ENCODE assay signal across 8 mouse cellular contexts in the genomic region with DNA sequence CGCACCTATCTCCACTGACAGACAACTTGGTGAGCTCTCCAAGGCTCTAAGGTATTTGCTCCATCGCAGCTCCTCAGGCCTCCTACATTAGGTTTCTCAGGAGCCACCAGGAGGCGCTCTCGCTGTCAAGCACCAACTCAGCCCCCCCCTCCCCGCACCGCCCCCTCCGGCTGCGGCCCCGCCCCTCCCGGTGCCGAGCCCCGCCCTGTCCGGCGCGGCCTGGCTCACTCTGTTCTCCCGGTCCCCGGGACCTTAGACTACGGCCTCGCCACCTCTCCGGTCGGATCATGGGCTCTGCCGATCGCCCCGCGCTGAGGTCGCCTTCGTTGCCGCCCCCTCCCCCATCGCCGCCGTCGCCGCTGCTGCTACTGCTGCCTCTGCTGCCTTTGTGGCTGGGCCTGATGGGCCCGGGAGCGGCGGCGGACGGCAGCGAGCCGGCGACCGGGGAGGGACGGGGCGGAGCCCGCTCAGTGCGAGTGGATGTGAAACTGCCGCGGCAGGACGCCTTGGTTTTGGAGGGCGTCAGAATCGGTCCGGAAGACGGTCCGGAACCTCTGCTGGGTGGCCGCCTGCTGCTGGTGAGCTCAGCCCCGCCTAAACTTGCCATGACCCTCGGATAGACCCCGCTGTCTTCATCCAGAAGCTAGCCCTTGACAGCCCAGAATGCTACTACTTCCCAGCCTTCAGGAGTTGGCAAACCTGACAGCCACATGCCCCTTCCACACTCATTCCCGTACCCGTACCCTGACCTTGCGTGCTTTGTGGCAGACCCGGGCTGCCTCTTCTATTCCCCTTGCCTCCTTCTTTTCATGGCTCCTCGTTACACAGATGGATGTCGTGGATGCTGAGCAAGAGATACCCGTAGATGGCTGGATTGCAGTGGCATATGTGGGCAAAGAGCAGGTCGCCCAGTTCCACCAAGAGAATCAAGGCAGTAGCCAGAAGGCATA. TPM values are rescaled to one million over a fixed set of nuclear protein-coding genes. Genes with fewer than 3 reads are reported as not detected.
DNase-seq lines count a peak whose midpoint lies in the region; ATAC-seq and TF ChIP-seq lines count a peak whose summit lies in the region.

A gene (plus strand): TSS at position 217 of the 950 bp plus-strand sequence.

- H3K27ac ChIP-seq in forebrain, embryonic 11.5 days (ENCODE audit: low read depth, low read length), result 0 out of 2 replicates have a peak within 1 kb of the TSS, but pooled peaks have one; percentile 18
- H3K27ac ChIP-seq in heart, embryonic 16.5 days (ENCODE audit: low read length), result peak within 1 kb of the TSS; percentile 87
- peak within 1 kb of the TSS; percentile 82 for H3K27ac ChIP-seq in liver, embryonic 16.5 days (ENCODE audit: low read length)
- peak within 1 kb of the TSS; percentile 92 for H3K27ac ChIP-seq in neural tube, embryonic 13.5 days (replicated peaks)
- H3K27ac ChIP-seq in testis, adult 2 months (ENCODE audit: control insufficient read depth, insufficient read depth, low read depth, low read length), result peak within 1 kb of the TSS; percentile 84

- peak within 1 kb of the TSS; percentile 90 for H3K4me2 ChIP-seq in forebrain, embryonic 11.5 days (ENCODE audit: low read depth, low read length, severe bottlenecking)
- peak within 1 kb of the TSS; percentile 94 for H3K4me2 ChIP-seq in heart, embryonic 16.5 days (ENCODE audit: low read depth, low read length)
- H3K4me2 ChIP-seq in liver, embryonic 16.5 days (ENCODE audit: low read depth, low read length), result peak within 1 kb of the TSS; percentile 92
- H3K4me2 ChIP-seq in neural tube, embryonic 13.5 days, result peak within 1 kb of the TSS; percentile 86

- peak; percentile 51; the same call in 1 of the 2 replicates for TF ChIP-seq POLR2A in testis, adult 2 months (IDR thresholded peaks at IDR 0.05; ENCODE audit: control insufficient read depth, low read depth, low read length)

- TF ChIP-seq CTCF in testis, adult 2 months (IDR thresholded peaks at IDR 0.05; ENCODE audit: control insufficient read depth, insufficient read depth, insufficient replicate concordance, low read depth, low read length), result peak; percentile 64; the same call in 1 of the 2 replicates

- DNase-seq in CD8-positive naive resting alpha-beta T cell, adult 2 months (ENCODE audit: low read depth in 2 of 2, low spot score in 2 of 2), result peak; percentile 70 to 79
- DNase-seq in c-Kit-positive CD71-negative TER-119-negative erythroid progenitor cells, embryonic 14.5 days (ENCODE audit: low read depth), result peak; percentile 92
- peak; percentile 98 for DNase-seq in forebrain, embryonic 11.5 days (ENCODE audit: low spot score)
- DNase-seq in kidney, postnatal 36 days, result peak; percentile 92 to 99

- 3% methylated on average over 60 of the region's 66 CpGs for WGBS in forebrain, embryonic 11.5 days
- 3% methylated on average over 65 of the region's 66 CpGs for WGBS in heart, embryonic 16.5 days
- 3% methylated on average over 65 of the region's 66 CpGs for WGBS in liver, embryonic 16.5 days (ENCODE audit: insufficient replicate concordance)
- WGBS in neural tube, embryonic 13.5 days, result 1% methylated on average over 61 of the region's 66 CpGs

- peak; percentile 92 for ATAC-seq in forebrain, embryonic 11.5 days (replicated peaks; ENCODE audit: low FRiP score)
- ATAC-seq in heart, embryonic 16.5 days (replicated peaks; ENCODE audit: extremely low read depth, insufficient read depth, low FRiP score), result peak; percentile 95
- peak; percentile 96 for ATAC-seq in liver, embryonic 16.5 days (ENCODE audit: low read depth)
- peak; percentile 94 for ATAC-seq in neural tube, embryonic 13.5 days (ENCODE audit: low read depth)

- no peaks in the 10 kb centered on the region; the same call in 1 of the 2 replicates for H3K9me3 ChIP-seq in forebrain, embryonic 11.5 days (ENCODE audit: control insufficient read depth, low read length)
- no peaks in the 10 kb centered on the region for H3K9me3 ChIP-seq in heart, embryonic 16.5 days (replicated peaks; ENCODE audit: control insufficient read depth, low read length)
- H3K9me3 ChIP-seq in liver, embryonic 16.5 days (replicated peaks; ENCODE audit: control insufficient read depth, low read length), result no peaks in the 10 kb centered on the region
- no peaks in the 10 kb centered on the region for H3K9me3 ChIP-seq in neural tube, embryonic 13.5 days

- H3K36me3 ChIP-seq in forebrain, embryonic 11.5 days (ENCODE audit: control insufficient read depth, insufficient read depth, low read length), result peaks cover under 1% of the 10 kb centered on the region; the same call in 1 of the 2 replicates
- H3K36me3 ChIP-seq in heart, embryonic 16.5 days (ENCODE audit: control insufficient read depth, insufficient read depth), result peaks cover 3% of the 10 kb centered on the region; the same call in 1 of the 2 replicates
- no peaks in the 10 kb centered on the region for H3K36me3 ChIP-seq in liver, embryonic 16.5 days (ENCODE audit: control insufficient read depth, insufficient read depth)
- peaks cover 32% of the 10 kb centered on the region for H3K36me3 ChIP-seq in neural tube, embryonic 13.5 days
- no peaks in the 10 kb centered on the region for H3K36me3 ChIP-seq in testis, adult 2 months (ENCODE audit: control insufficient read depth, insufficient read depth, low read length)

- H3K9ac ChIP-seq in forebrain, embryonic 11.5 days (ENCODE audit: low read length), result peak within 1 kb of the TSS; percentile 95
- H3K9ac ChIP-seq in heart, embryonic 16.5 days (ENCODE audit: low read length), result peak within 1 kb of the TSS; percentile 97
- H3K9ac ChIP-seq in liver, embryonic 16.5 days (ENCODE audit: low read depth, low read length), result peak within 1 kb of the TSS; percentile 92
- peak within 1 kb of the TSS; percentile 98 for H3K9ac ChIP-seq in neural tube, embryonic 13.5 days

- peak within 1 kb of the TSS; percentile 86 for H3K4me3 ChIP-seq in forebrain, embryonic 11.5 days (ENCODE audit: low read depth, low read length)
- H3K4me3 ChIP-seq in heart, embryonic 16.5 days (ENCODE audit: low read length), result peak within 1 kb of the TSS; percentile 93
- peak within 1 kb of the TSS; percentile 89 for H3K4me3 ChIP-seq in liver, embryonic 16.5 days (ENCODE audit: low read depth, low read length)
- H3K4me3 ChIP-seq in neural tube, embryonic 13.5 days, result peak within 1 kb of the TSS; percentile 88
- peak within 1 kb of the TSS; percentile 97 for H3K4me3 ChIP-seq in testis, adult 2 months (ENCODE audit: control insufficient read depth, low read depth, low read length)

- no peaks in the 10 kb centered on the region for H3K4me1 ChIP-seq in forebrain, embryonic 11.5 days (replicated peaks; ENCODE audit: control insufficient read depth, insufficient read depth, low read length)
- peaks cover 14% of the 10 kb centered on the region for H3K4me1 ChIP-seq in heart, embryonic 16.5 days (ENCODE audit: control insufficient read depth, insufficient read depth, low read length)
- H3K4me1 ChIP-seq in liver, embryonic 16.5 days (ENCODE audit: control insufficient read depth, low read depth, low read length), result peaks cover 11% of the 10 kb centered on the region
- H3K4me1 ChIP-seq in neural tube, embryonic 13.5 days (replicated peaks), result peaks cover 37% of the 10 kb centered on the region
- H3K4me1 ChIP-seq in testis, adult 2 months (ENCODE audit: control insufficient read depth, insufficient read depth, low read length), result peaks cover 10% of the 10 kb centered on the region

- H3K27me3 ChIP-seq in forebrain, embryonic 11.5 days (ENCODE audit: control insufficient read depth, insufficient read depth, low read length), result no peaks in the 10 kb centered on the region
- no peaks in the 10 kb centered on the region for H3K27me3 ChIP-seq in heart, embryonic 16.5 days (ENCODE audit: control insufficient read depth, insufficient read depth, low read length)
- H3K27me3 ChIP-seq in liver, embryonic 16.5 days (ENCODE audit: control insufficient read depth, insufficient read depth, low read depth, low read length), result no peaks in the 10 kb centered on the region
- no peaks in the 10 kb centered on the region for H3K27me3 ChIP-seq in neural tube, embryonic 13.5 days
- H3K27me3 ChIP-seq in testis, adult 2 months (ENCODE audit: control insufficient read depth, insufficient read depth, low read length), result no peaks in the 10 kb centered on the region

RNA-seq across cellular contexts. Expression of the gene that starts here (rescaled TPM):
- 25.0 and 31.4 TPM in 2 replicates for polyA plus RNA-seq in forebrain, embryonic 11.5 days (2014; fragmentation: Nextera tagmentation; extraction: Ambion mirVana)
- 19.2 and 20.6 TPM in 2 replicates for polyA plus RNA-seq in heart, embryonic 16.5 days (2015; fragmentation: Nextera tagmentation; extraction: Ambion mirVana)
- polyA plus RNA-seq in liver, embryonic 16.5 days (2015; fragmentation: Nextera tagmentation; extraction: Ambion mirVana), result 4.6 and 5.0 TPM in 2 replicates
- polyA plus RNA-seq in neural tube, embryonic 13.5 days (2015; fragmentation: Nextera tagmentation; extraction: Ambion mirVana), result 40.5 and 43.7 TPM in 2 replicates
- 4.2 and 4.5 TPM in 2 replicates for polyA plus RNA-seq in testis, adult 2 months (2012; rRNA removed)

Comparison
In these comparisons a context has a peak if more than half of its experiments do, and no peak if none do; other contexts are left out.
1. Peak in every context shown above with its lines: DNase-seq, ATAC-seq, H3K4me3 ChIP-seq and H3K27ac ChIP-seq.
2. H3K27ac ChIP-seq: peak in every context shown above with its lines; median percentile 92 in neural tube, embryonic 13.5 days; 87 in heart, embryonic 16.5 days; 84 in testis, adult 2 months; 82 in liver, embryonic 16.5 days; 18 in forebrain, embryonic 11.5 days.